Mouse (Mus musculus) heart, postnatal 36 days (tissue): ENCODE measurements around the gene Gramd2. TPM values are rescaled to one million over a fixed set of nuclear protein-coding genes. Genes with fewer than 3 reads are reported as not detected.

ENCODE experiments used
- DNase-seq, 2 experiments: peaks; one replicate each; pipeline ENCODE4 v3.0.0; 2021 to 2022
- intact Hi-C: fragments of 180-260 bp; cut with DNase I; formaldehyde crosslinking; loops from one replicate; pipeline ENCODE4 v1.15.1; 2025
- total RNA-seq, 2 experiments: library from RNA; stranded (reverse); gene quantifications; 2 replicates each; pipeline ENCODE4 v1.2.3; 2021

The Gramd2 gene
- total RNA-seq, 2 experiments from 2014 or later: not detected

GRCm38 (mm10) chr9:59666813-59667212, 13.1 kb upstream of the Gramd2 start:
- DNase-seq: no peak
- intact Hi-C loops: no loop called here

DNA sequence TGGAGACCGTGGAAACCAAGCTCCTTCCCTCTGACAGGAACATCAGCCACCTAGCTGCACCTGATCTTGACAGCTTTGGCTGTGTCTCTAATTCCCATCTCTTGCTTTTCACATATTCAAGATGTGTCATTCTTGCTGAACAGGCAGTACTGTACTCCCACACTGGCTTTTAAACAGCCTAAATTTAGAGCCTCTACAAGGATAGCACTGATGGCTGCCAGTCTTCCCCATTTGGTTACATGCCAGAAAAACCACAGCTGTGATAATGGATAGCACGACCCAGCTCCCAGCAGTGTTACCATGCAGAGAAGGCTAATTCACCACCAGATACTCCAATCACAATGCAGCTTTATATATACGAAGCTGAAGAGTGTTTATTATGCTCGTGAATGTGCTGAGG, 12.7 kb upstream of the Gramd2 start:
- no peak for DNase-seq
- intact Hi-C loops: no loop called here

DNA sequence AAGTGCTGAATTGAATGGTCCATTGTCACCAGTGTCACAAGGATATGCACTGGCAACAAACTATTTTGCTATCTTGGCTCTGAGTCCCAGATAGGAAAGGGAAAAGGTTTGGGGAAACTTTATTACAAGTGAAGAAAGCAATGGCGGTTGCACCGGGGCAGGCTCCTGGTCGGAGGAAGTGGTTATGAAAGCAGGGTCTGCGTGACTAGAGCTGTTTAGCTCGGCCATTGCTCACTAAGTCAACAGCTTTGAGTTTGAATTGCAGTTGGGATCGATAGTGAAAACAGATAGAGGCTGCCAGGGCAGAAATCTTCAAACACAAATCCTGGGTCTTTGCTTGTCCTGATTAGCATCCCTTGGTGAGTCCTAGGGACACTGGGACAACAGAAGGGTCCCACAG, 12.0 kb upstream of the Gramd2 start:
- intact Hi-C loops: no loop called here

GRCm38 (mm10) chr9:59668473-59668872, 11.5 kb upstream of the Gramd2 start:
- intact Hi-C loops: no loop called here

More for the DNA sequence above, 12.0 kb upstream of the Gramd2 start:
- no peak for DNase-seq

GRCm38 (mm10) chr9:59669172-59669571, 10.8 kb upstream of the Gramd2 start:
- intact Hi-C loops: no loop called here
- DNase-seq: no peak

More at GRCm38 (mm10) chr9:59668473-59668872, 11.5 kb upstream of the Gramd2 start:
- DNase-seq: no peak

DNA sequence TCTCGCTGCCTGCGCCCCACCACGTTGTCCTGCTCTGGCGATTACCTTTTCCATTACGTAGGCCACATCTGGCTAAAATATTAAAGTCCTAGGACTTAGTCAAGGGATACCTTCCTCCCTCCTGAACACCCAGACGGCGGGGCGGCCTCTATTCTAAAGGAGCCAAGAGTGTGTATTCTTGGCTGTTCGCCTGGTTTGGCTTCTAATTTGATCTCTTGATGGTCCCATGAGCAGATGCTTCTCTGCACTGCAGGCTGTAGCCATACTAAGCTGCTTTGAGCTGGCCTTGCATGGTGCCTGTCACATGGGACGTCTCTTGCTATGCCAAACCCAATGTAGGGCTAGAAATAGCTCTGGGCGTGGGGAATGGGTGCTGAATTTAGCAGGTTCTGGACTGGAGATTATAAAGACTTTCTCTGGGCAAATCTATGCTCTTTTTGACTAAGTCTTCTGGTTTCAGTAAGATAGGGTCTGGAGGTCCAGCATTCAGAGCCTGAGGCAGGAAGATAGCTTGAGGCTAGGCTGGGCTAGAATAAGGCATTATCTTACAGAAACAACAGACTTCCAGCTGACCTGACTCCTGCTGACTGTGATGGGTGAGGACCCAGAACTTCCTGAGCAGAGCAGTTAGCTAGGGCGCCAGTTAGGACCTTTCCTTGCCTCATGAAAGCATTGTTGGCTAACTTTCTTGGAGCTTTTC, 7.6 kb upstream of the Gramd2 start:
- intact Hi-C loops: no loop called here
- peak in 1 of 2 experiments; percentile 42 for DNase-seq

DNA sequence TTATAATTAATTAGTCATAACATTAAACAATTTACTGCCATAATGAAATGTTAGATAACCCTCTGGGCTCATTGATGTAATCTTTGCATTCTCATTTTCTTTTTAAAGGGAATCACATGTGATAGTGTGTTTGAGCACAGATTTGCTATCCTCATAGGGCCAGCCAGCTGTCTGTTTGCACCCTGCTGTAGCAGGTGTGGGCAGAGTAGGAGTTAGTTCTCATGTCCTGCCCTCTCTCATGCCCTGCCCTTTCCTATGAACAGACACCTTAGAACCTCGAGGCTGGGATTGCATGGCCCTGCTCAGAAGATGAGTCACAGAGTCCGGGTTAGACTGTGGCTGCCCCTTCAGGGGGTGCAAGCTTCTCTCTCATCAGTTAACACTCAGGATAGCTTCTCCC, 6.5 kb upstream of the Gramd2 start:
- no peak for DNase-seq
- intact Hi-C loops: no loop called here

GRCm38 (mm10) chr9:59675598-59675997, 4.3 kb upstream of the Gramd2 start:
- intact Hi-C loops: loop anchor here (2.0 to 5.0 kb wide), 2 partner anchors 15 to 38 kb away; no protein-coding TSS in a partner anchor
- DNase-seq: no peak

GRCm38 (mm10) chr9:59678313-59678712, 1.6 kb upstream of the Gramd2 start:
- intact Hi-C loops: loop anchor here (2.0 to 5.0 kb wide), 2 partner anchors 41 to 112 kb away; no protein-coding TSS in a partner anchor

GRCm38 (mm10) chr9:59680534-59680875, 561 bp downstream of the Gramd2 start:
- DNase-seq: no peak
- intact Hi-C loops: no loop called here

More at GRCm38 (mm10) chr9:59678313-59678712, 1.6 kb upstream of the Gramd2 start:
- no peak for DNase-seq

- DNase-seq: no peak
- intact Hi-C loops: no loop called here
These were observed 4.1 kb downstream of the Gramd2 start for GRCm38 (mm10) chr9:59684020-59684419.

- intact Hi-C loops: no loop called here
- DNase-seq: no peak
These were observed 7.6 kb downstream of the Gramd2 start for GRCm38 (mm10) chr9:59687416-59688046.

DNA sequence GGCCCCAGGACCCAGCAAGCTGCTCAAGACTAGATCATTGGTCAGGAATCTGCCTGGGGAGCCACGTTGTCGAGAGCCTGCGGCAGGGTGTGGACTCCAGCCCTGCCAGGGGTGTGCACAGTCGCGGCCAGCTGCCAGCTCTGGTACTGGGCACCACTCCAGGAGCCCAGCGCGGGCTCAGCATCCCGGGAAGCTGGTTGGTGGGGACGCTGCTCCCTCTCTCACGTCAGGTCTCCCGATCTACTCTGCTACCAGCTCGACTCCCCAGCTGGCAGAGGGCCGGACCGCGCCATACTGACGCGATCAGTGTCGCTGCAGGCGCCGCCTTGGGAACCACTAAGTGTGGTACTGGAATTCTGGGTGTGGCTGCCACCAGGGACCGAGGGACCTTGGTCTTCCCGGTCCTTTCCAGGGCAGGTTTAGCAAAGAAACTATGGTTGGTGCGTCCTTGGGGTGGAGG, 11.7 kb downstream of the Gramd2 start:
- intact Hi-C loops: no loop called here
- peak; percentile 81 to 84 for DNase-seq

DNA sequence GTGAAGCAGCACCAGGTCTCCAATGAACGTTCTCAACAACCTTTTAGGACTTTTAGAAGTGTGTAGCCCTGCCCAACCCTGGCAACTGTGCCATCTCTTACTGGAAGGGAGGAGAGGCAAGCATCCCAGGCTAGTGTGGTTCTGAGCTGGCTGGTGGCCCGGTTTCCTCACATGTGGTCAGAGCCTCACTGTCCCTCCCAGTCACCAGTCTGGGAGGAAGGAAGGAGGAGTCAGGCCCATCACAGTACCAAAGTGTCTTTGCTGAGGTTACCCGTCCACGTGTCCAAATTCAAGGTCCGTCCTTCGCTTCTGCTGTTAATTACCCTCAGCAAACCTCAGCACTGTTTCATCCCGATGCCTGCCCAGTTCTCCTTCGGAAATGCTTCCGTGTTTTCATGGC, 12.2 kb downstream of the Gramd2 start:
- intact Hi-C loops: no loop called here
- no peak for DNase-seq

DNA sequence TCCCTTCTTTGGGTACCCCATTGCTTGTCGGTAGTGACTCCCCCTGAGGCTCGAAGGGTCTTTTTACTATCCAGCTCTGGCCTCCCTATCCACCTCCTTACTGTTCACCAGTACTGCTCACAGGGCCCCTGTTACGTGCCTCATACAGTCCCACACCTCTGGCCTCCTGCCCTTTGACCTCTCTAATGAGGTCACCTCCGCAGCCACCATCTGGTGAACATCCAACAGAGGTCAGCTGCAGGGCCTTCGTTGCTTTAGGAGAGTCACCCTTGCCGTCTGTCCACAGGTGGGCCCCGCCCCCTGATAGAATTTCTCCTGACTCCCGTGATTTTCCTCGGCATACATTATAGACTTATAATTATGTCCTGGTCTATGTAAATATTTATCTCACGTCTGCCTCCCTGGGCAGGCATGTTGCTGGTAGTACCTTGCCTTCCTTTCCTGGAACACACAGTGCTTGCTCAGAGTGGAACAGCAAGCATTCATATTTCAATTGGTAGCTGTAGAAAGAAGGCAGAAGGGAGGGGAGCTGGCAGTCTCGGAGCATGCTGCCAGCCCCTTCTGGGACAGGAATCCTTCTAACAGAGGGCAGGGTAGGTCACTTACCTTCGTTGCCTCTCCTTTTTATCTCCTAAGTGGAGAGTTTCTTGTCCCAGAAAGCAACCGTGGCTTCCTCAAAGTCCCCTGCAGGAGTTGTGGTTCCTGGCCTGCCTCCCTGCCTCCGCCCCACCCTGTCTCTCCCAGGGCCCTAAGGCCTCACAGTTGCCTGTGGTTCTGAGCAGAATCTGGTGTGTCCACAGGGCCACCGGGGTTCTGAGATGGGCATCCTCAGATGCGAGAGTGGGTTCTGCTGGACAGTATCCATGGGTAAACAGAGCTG, 14.9 kb downstream of the Gramd2 start:
- intact Hi-C loops: no loop called here

DNA sequence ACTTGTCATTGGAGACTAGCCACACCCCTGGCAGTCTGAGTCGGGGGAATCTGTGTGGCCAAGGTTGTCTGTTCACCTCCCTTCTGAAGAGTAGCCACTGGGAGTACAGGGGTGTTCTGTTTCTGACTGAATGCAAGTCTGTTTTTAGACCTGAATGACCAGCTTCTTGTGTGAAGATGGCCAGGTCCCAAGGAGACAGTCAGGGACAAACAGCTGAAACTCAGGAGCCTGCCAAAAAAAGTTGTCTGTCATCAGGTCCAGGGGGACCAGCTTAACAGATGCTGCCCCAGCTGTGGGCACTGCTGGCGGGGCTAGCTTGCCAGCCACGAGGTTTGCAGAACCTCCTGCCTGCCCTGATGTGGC, 15.5 kb downstream of the Gramd2 start:
- no peak for DNase-seq
- intact Hi-C loops: no loop called here

More for the DNA sequence above, 14.9 kb downstream of the Gramd2 start:
- DNase-seq: no peak

- DNase-seq: no peak
- intact Hi-C loops: no loop called here
These were observed 16.4 kb downstream of the Gramd2 start for GRCm38 (mm10) chr9:59696381-59696780.

GRCm38 (mm10) chr9:59701094-59701493, 21.1 kb downstream of the Gramd2 start:
- DNase-seq: no peak
- intact Hi-C loops: no loop called here

- no peak for DNase-seq
- intact Hi-C loops: no loop called here
These were observed 23.2 kb downstream of the Gramd2 start for GRCm38 (mm10) chr9:59703099-59703498.

DNA sequence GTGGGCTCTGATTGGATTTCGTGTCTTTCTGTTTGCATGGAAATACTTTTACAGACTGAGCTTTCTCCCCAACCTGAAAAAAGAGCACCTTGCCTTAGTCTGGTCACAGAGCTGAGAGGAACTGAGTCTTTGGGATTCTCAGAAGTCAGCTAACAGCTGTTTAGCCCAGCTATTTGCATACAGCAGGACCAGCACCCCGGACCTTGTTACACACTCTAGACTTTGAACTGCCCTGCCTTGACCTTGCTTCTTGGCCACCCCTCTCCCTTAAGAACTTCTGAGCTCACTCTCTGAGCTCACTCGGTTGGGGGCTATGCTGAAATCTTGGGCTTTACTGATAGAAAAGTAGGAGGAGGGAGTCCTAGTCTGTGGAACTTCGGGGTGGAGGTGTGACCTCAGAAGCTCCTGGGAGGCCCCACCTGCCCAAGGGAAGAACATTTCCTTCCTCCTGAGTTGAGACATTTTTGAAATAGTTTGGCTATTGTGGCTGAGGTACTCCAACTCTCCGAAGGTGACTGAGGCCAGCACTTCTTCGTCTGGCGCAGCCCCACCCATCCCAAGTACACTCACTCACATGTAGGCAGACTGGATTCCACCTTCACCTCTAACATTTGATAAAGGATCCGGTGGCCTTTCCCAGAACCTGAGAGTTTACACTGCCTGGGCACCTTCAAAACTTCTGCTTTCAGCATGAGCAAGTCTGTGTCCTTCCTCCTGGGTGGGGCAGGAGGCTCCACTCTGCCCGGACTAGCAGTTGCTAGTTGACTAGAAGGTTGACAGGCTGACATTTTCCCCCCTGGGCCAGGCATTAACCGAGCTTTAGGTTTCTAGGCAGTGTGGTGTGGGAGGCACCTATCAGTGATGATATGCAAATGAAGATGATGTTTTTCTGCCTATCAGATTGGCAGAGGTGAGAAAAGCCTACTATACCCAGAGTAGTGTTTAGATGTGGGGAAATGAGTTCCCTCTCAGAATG, 27.2 kb downstream of the Gramd2 start:
- no peak for DNase-seq
- intact Hi-C loops: no loop called here
